9 mouse cellular contexts compared by ENCODE assay signal in genomic region chr2:153047828-153048465, GRCm38 (mm10). TPM values are rescaled to one million over a fixed set of nuclear protein-coding genes. Genes with fewer than 3 reads are reported as not detected.
A peak's percentile ranks its signal among the peaks of the same experiment; 100 is the strongest.
DNase-seq lines count a peak whose midpoint lies in the region; ATAC-seq and TF ChIP-seq lines count a peak whose summit lies in the region.
"Had no signal": no experiment of that assay in that cellular context is flagged by ENCODE, and none has a peak within 500 bp of the region (broad histone marks: within the 10 kb centered on the region; RNA-seq: fewer than 3 reads in every experiment).

No protein-coding gene starts in this region.

- in situ Hi-C loops in Patski (cut with MboI; ENCODE audit: low pct_unique_long_range_greater_than_20kb) = no loop called here

- CTCF ChIA-PET in Patski (lab: Charles Lee) = interaction anchor here (1.3 to 2.3 kb wide), 2 partner anchors 15 to 94 kb away, joined by 3 to 8 read pairs; no protein-coding TSS in a partner anchor

- H3K27me3 ChIP-seq in Patski = peaks cover 10% of the 10 kb centered on the region

- TF ChIP-seq CTCF in Patski (IDR thresholded peaks at IDR 0.05) = peak; percentile 81

- intact Hi-C loops in heart, postnatal 14 days (cut with DNase I) = loop anchor here (1.0 to 2.0 kb wide), 2 partner anchors 33 to 95 kb away; no protein-coding TSS in a partner anchor
- intact Hi-C loops in left cerebral cortex, postnatal 36 days (cut with DNase I) = no loop called here

- POLR2A ChIA-PET in Patski (lab: Charles Lee) = no interaction called here

- DNase-seq in left cerebral cortex, adult 18-20 months (ENCODE audit: low spot score in 2 of 2) = peak; percentile 72 to 77
- DNase-seq in left cerebral cortex, adult 11 months (ENCODE audit: low spot score) = no peak
- DNase-seq in Patski (ENCODE audit: low read depth, low spot score) = no peak
- DNase-seq in cerebellum, postnatal 25 days = peak; percentile 80 to 88
- peak; percentile 59 to 73 for DNase-seq in heart, postnatal 14 days
- peak; percentile 54 to 58 for DNase-seq in left cerebral cortex, postnatal 36 days (ENCODE audit: low spot score in 2 of 2)

- ATAC-seq in Patski = no peak
- 0 out of 2 replicates have a peak, but pooled peaks have one; percentile 40 for ATAC-seq in neutrophil, adult 5-6 weeks (ENCODE audit: extremely low read depth, insufficient number of reproducible peaks, low FRiP score, poor library complexity, severe bottlenecking)
- ATAC-seq in erythroid progenitor cell, adult 5-6 weeks (replicated peaks; ENCODE audit: low FRiP score, poor library complexity, severe bottlenecking) = no peak

RNA-seq across cellular contexts. Expression of gene Xkr7, which starts 16.3 kb away (rescaled TPM):
- total RNA-seq in left cerebral cortex, adult 18-20 months (2021) = 1 to 10 TPM; 5.6 to 6.9 TPM
- not detected for polyA plus RNA-seq in Patski (2021)
- not detected for total RNA-seq in heart, postnatal 14 days (2021)
- 1 to 10 TPM; 5.2 to 7.0 TPM for total RNA-seq in left cerebral cortex, postnatal 36 days (2021)
- not detected in 2 replicates for total RNA-seq in neutrophil, adult 5-6 weeks (2017)
- not detected in 2 replicates for total RNA-seq in erythroid progenitor cell, adult 5-6 weeks (2015; ENCODE audit: low replicate concordance)
- not detected in 2 replicates for total RNA-seq in erythroid progenitor cell, adult 5-6 weeks (2017; ENCODE audit: low replicate concordance)
- polyA plus RNA-seq: myocyte had no signal

RNA-seq across cellular contexts. Expression of gene Ccm2l, which starts 17.8 kb away (rescaled TPM):
- total RNA-seq in left cerebral cortex, adult 18-20 months (2021) = 1 to 10 TPM; 4.5 to 4.6 TPM
- polyA plus RNA-seq in Patski (2021) = not detected
- 10 to 100 TPM; 23.1 to 25.4 TPM for total RNA-seq in heart, postnatal 14 days (2021)
- total RNA-seq in left cerebral cortex, postnatal 36 days (2021) = 1 to 10 TPM; 4.0 to 5.8 TPM
- total RNA-seq in neutrophil, adult 5-6 weeks (2017) = not detected in 2 replicates
- total RNA-seq in erythroid progenitor cell, adult 5-6 weeks (2015; ENCODE audit: low replicate concordance) = 0.72 TPM in 1 of 2 replicates, not detected in the other
- not detected in 2 replicates for total RNA-seq in erythroid progenitor cell, adult 5-6 weeks (2017; ENCODE audit: low replicate concordance)
- polyA plus RNA-seq: myocyte had no signal

RNA-seq across cellular contexts. Expression of gene Pdrg1, which starts 32.7 kb away (rescaled TPM):
- 10 to 100 TPM; 50.6 to 63.4 TPM for total RNA-seq in left cerebral cortex, adult 18-20 months (2021)
- polyA plus RNA-seq in Patski (2021) = 131 TPM
- total RNA-seq in heart, postnatal 14 days (2021) = 10 to 100 TPM; 91.1 to 98.4 TPM
- 10 to 100 TPM; 46.9 to 59.5 TPM for total RNA-seq in left cerebral cortex, postnatal 36 days (2021)
- 53.9 and 54.3 TPM in 2 replicates for total RNA-seq in neutrophil, adult 5-6 weeks (2017)
- total RNA-seq in erythroid progenitor cell, adult 5-6 weeks (2015; ENCODE audit: low replicate concordance) = 8.8 and 13.3 TPM in 2 replicates
- total RNA-seq in erythroid progenitor cell, adult 5-6 weeks (2017; ENCODE audit: low replicate concordance) = 4.2 and 31.2 TPM in 2 replicates

Comparison
In these comparisons a context has a peak if more than half of its experiments do, and no peak if none do; other contexts are left out.
1. DNase-seq: peak in left cerebral cortex, adult 18-20 months (2 of 2), cerebellum, postnatal 25 days (2 of 2), heart, postnatal 14 days (2 of 2) and left cerebral cortex, postnatal 36 days (2 of 2); none in left cerebral cortex, adult 11 months (single experiment) and Patski (single experiment).